Mouse (Mus musculus) MEL (cell line): ENCODE data around the gene Plk3. TPM values are rescaled to one million over a fixed set of nuclear protein-coding genes. Genes with fewer than 3 reads are reported as not detected.

Experiments used
- DNase-seq: peaks from one replicate; pipeline ENCODE4 v3.0.0; 2011; ENCODE audit warnings: low read depth, low spot score
- H3K27ac ChIP-seq: 2 replicates; pipeline ENCODE4 v1.5.1; 2012; ENCODE audit warnings: low read depth, mild to moderate bottlenecking, control low read depth, low read length, moderate library complexity; ENCODE audit not compliant: control insufficient read depth
- H3K27me3 ChIP-seq, 2 experiments: fragments of 150-350 bp in 1 of 2; sonication (generic) in 1 of 2; 2 replicates each; pipeline ENCODE4 v1.6.1; 2012; ENCODE audit warnings: low read length in 2 of 2, mild to moderate bottlenecking in 2 of 2, improper control_type of control experiment in 1 of 2, moderate library complexity in 1 of 2; ENCODE audit not compliant: insufficient read depth in 2 of 2, control insufficient read depth in 1 of 2
- H3K36me3 ChIP-seq, 2 experiments: 2 replicates each; pipeline ENCODE4 v1.6.1; 2012 to 2014; ENCODE audit warnings: low read length in 2 of 2, improper control_type of control experiment in 1 of 2, inconsistent platforms in 1 of 2, mild to moderate bottlenecking in 1 of 2; ENCODE audit not compliant: insufficient read depth in 2 of 2, control insufficient read depth in 1 of 2
- H3K4me1 ChIP-seq, 2 experiments: fragments of 150-350 bp in 1 of 2; sonication (generic) in 1 of 2; 2 replicates each; pipeline ENCODE4 v1.6.1; 2012; ENCODE audit warnings: low read length in 2 of 2, improper control_type of control experiment in 1 of 2, mild to moderate bottlenecking in 1 of 2; ENCODE audit not compliant: insufficient read depth in 2 of 2, control insufficient read depth in 1 of 2
- H3K4me3 ChIP-seq, 2 experiments: fragments of 150-350 bp in 1 of 2; sonication (generic) in 1 of 2; 2 replicates each; pipeline ENCODE4 v1.5.1; 2012; ENCODE audit warnings: low read depth in 2 of 2, low read length in 2 of 2, mild to moderate bottlenecking in 2 of 2, moderate library complexity in 2 of 2, control low read depth in 1 of 2, improper control_type of control experiment in 1 of 2; ENCODE audit not compliant: control insufficient read depth in 1 of 2, insufficient read depth in 1 of 2
- H3K79me2 ChIP-seq: 2 replicates; pipeline ENCODE4 v1.6.1; 2012; ENCODE audit warnings: mild to moderate bottlenecking, low read length, moderate library complexity; ENCODE audit not compliant: control insufficient read depth, poor library complexity, insufficient read depth
- H3K9ac ChIP-seq: 2 replicates; pipeline ENCODE4 v1.6.1; 2012; ENCODE audit warnings: low read depth, mild to moderate bottlenecking, control low read depth, low read length, moderate library complexity; ENCODE audit not compliant: control insufficient read depth, poor library complexity, severe bottlenecking
- H3K9me3 ChIP-seq: fragments of 150-350 bp; sonication (generic); replicated peaks from 2 replicates; pipeline ENCODE4 v1.6.1; 2012; ENCODE audit warnings: mild to moderate bottlenecking, low read length, improper control_type of control experiment, moderate library complexity; ENCODE audit not compliant: insufficient read depth
- CHD1 ChIP-seq: IDR thresholded peaks from 2 replicates; pipeline ENCODE4 v1.6.1; 2012; ENCODE audit warnings: low read depth, mild to moderate bottlenecking, inconsistent platforms, low read length, improper control_type of control experiment
- ELF1 ChIP-seq: IDR thresholded peaks from 2 replicates; pipeline ENCODE4 v1.6.1; 2014; ENCODE audit warnings: low read depth, mild to moderate bottlenecking, inconsistent platforms, low read length, improper control_type of control experiment, moderate library complexity
- EP300 ChIP-seq, 2 experiments: IDR thresholded peaks; 2 replicates each; pipeline ENCODE4 v1.6.1; 2011; ENCODE audit warnings: improper control_type of control experiment in 2 of 2, low read length in 2 of 2, low read depth in 1 of 2, mild to moderate bottlenecking in 1 of 2
- ETS1 ChIP-seq: IDR thresholded peaks from 2 replicates; pipeline ENCODE4 v1.6.1; 2012; ENCODE audit warnings: low read depth, mild to moderate bottlenecking, inconsistent platforms, low read length, improper control_type of control experiment, moderate library complexity
- GABPA ChIP-seq: IDR thresholded peaks from 2 replicates; pipeline ENCODE4 v1.6.1; 2012; ENCODE audit warnings: low read depth, mild to moderate bottlenecking, inconsistent platforms, low read length, improper control_type of control experiment, moderate library complexity
- GATA1 ChIP-seq: IDR thresholded peaks from 2 replicates; pipeline ENCODE4 v1.6.1; 2011; ENCODE audit warnings: low read depth, low read length, improper control_type of control experiment
- KAT2A ChIP-seq: conservative IDR thresholded peaks from 2 replicates; pipeline ENCODE4 v1.6.1; 2012; ENCODE audit warnings: low read depth, low read length, improper control_type of control experiment, inconsistent platforms
- MAFK ChIP-seq: IDR thresholded peaks from 2 replicates; pipeline ENCODE4 v1.6.1; 2011; ENCODE audit warnings: low read depth, mild to moderate bottlenecking, low read length, improper control_type of control experiment, borderline replicate concordance
- MAZ ChIP-seq: IDR thresholded peaks from 2 replicates; pipeline ENCODE4 v1.6.1; 2012; ENCODE audit warnings: low read depth, mild to moderate bottlenecking, inconsistent platforms, low read length, improper control_type of control experiment
- MEF2A ChIP-seq: IDR thresholded peaks from 2 replicates; pipeline ENCODE4 v1.6.1; 2014; ENCODE audit warnings: low read depth, mild to moderate bottlenecking, inconsistent platforms, low read length, improper control_type of control experiment; ENCODE audit not compliant: poor library complexity, insufficient replicate concordance, severe bottlenecking; ENCODE audit errors: extremely low read depth
- MXI1 ChIP-seq: IDR thresholded peaks from 2 replicates; pipeline ENCODE4 v1.6.1; 2011; ENCODE audit warnings: mild to moderate bottlenecking, low read depth, low read length, improper control_type of control experiment
- MYB ChIP-seq: IDR thresholded peaks from 2 replicates; pipeline ENCODE4 v1.6.1; 2011; ENCODE audit warnings: mild to moderate bottlenecking, low read depth, low read length, improper control_type of control experiment
- MYC ChIP-seq: IDR thresholded peaks from 2 replicates; pipeline ENCODE4 v1.6.1; 2011; ENCODE audit warnings: low read depth, mild to moderate bottlenecking, low read length, improper control_type of control experiment, moderate library complexity
- NRF1 ChIP-seq: IDR thresholded peaks from 2 replicates; pipeline ENCODE4 v1.6.1; 2014; ENCODE audit warnings: low read depth, mild to moderate bottlenecking, inconsistent platforms, low read length, improper control_type of control experiment, moderate library complexity; ENCODE audit not compliant: poor library complexity, insufficient read depth, severe bottlenecking
- POLR2AphosphoS5 ChIP-seq: IDR thresholded peaks from 2 replicates; pipeline ENCODE4 v1.6.1; 2012; ENCODE audit warnings: low read depth, borderline replicate concordance, mild to moderate bottlenecking, inconsistent platforms, low read length, moderate library complexity, mixed read lengths
- RCOR1 ChIP-seq: IDR thresholded peaks from 2 replicates; pipeline ENCODE4 v1.6.1; 2012; ENCODE audit warnings: low read depth, mild to moderate bottlenecking, inconsistent platforms, low read length, improper control_type of control experiment
- SIN3A ChIP-seq: IDR thresholded peaks from 2 replicates; pipeline ENCODE4 v1.6.1; 2012; ENCODE audit warnings: low read length, improper control_type of control experiment, inconsistent platforms
- SMC3 ChIP-seq: IDR thresholded peaks from 2 replicates; pipeline ENCODE4 v1.6.1; 2011; ENCODE audit warnings: low read depth, low read length, improper control_type of control experiment
- UBTF ChIP-seq: IDR thresholded peaks from 2 replicates; pipeline ENCODE4 v1.6.1; 2012; ENCODE audit warnings: low read depth, mild to moderate bottlenecking, inconsistent platforms, low read length, improper control_type of control experiment, moderate library complexity, borderline replicate concordance; ENCODE audit not compliant: insufficient read depth
- USF2 ChIP-seq, 2 experiments: IDR thresholded peaks; 2 replicates each; pipeline ENCODE4 v1.6.1; 2011 to 2012; ENCODE audit warnings: improper control_type of control experiment in 2 of 2, low read length in 2 of 2, borderline replicate concordance in 1 of 2, inconsistent platforms in 1 of 2, low read depth in 1 of 2, mild to moderate bottlenecking in 1 of 2; ENCODE audit not compliant: insufficient read depth in 1 of 2
- ZC3H11A ChIP-seq: IDR thresholded peaks from 2 replicates; pipeline ENCODE4 v1.6.1; 2012; ENCODE audit warnings: low read depth, mild to moderate bottlenecking, inconsistent platforms, low read length, improper control_type of control experiment
- ZNF384 ChIP-seq: IDR thresholded peaks from 2 replicates; pipeline ENCODE4 v1.6.1; 2012; ENCODE audit warnings: low read depth, mild to moderate bottlenecking, inconsistent platforms, low read length, improper control_type of control experiment
- polyA plus RNA-seq, 2 experiments: library from polyadenylated mRNA; stranded (reverse) in 1 of 2; unstranded in 1 of 2; fragments of >175 nt in 1 of 2; fragments of >200 nt in 1 of 2; gene quantifications; 2 replicates each; pipeline versions ENCODE4 v1.2.1 to v1.2.4; 2012; ENCODE audit warnings: low replicate concordance in 2 of 2, low read depth in 1 of 2; ENCODE audit not compliant: insufficient read length in 2 of 2, insufficient read depth in 1 of 2, missing spikeins in 1 of 2
- total RNA-seq: library from RNA; depleted of rRNA; stranded (reverse); fragments of 300-350 nt; gene quantifications from 2 replicates; pipeline ENCODE4 v1.2.3, GENCODE M21; 2012

The Plk3 gene
- total and polyA plus RNA-seq, 3 experiments: 5.3 to 13.8 TPM; not detected in 1

DNA sequence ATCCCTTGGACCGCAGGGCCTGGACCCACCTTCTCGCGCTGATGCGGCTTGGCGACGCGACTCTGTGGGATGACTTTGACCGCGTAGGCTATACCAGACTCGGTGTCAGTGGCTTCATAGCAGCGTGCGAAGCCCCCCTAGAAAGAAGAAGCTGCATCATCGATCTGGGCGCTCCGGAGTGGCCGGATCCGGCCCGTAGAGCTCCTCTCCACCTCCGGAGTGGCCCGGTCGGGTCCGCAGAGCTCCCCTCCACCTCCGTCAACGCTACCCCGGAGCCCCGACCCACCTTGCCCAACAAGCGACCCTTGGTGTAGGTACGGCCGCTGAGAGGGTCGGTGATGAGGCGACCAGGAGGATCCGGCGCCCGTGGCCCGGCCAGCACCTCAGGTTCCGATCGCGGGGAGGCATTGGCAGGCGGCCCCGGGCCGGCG lies 382 bp downstream of the Plk3 start:
- peak; percentile 50 for DNase-seq
- Histone ChIP-seq H3K4me3 (peak overlapping the region; percentile 83 to 98), H3K27ac (0 out of 2 replicates have a peak overlapping the region, but pooled peaks have one; percentile 3), H3K79me2 (peaks cover 9% of the 10 kb centered on the region), H3K36me3 (peaks cover 0 to 4% of the 10 kb centered on the region in 2 experiments; a peak in 2 of 4 replicates), H3K4me1 (peaks cover 7 to 23% of the 10 kb centered on the region in 2 experiments), H3K9ac (peak overlapping the region; percentile 91), H3K27me3 (no peaks in the 10 kb centered on the region), H3K9me3 (no peaks in the 10 kb centered on the region)
- TF ChIP-seq CHD1 (no peak), USF2 (IDR thresholded peaks at IDR 0.05; ENCODE audit: borderline replicate concordance in 1 of 2, insufficient read depth in 1 of 2, low read depth in 1 of 2, low read length in 2 of 2) (no peak), KAT2A (no peak), EP300 (IDR thresholded peaks at IDR 0.05; ENCODE audit: low read depth in 1 of 2, low read length in 2 of 2) (no peak), SMC3 (no peak), ETS1 (no peak), ELF1 (no peak), ZNF384 (no peak), MYC (no peak), MAZ (no peak), UBTF (no peak), GATA1 (no peak), NRF1 (no peak), MEF2A (no peak), ZC3H11A (no peak), MAFK (no peak), SIN3A (no peak), MYB (no peak)

- DNase-seq: no peak
- H3K4me3 ChIP-seq: peak overlapping the region; percentile 83 to 98; a peak in 3 of 4 replicates
- no peaks in the 10 kb centered on the region for H3K27me3 ChIP-seq
- peak overlapping the region; percentile 91 for H3K9ac ChIP-seq
- no peak for TF ChIP-seq ETS1
- TF ChIP-seq ZNF384: no peak
- TF ChIP-seq MAFK: no peak
- TF ChIP-seq POLR2AphosphoS5: no peak
- no peak for TF ChIP-seq RCOR1
- TF ChIP-seq MXI1: no peak
- no peak for TF ChIP-seq CHD1
- no peak for TF ChIP-seq GABPA
- no peak for TF ChIP-seq NRF1
- H3K27ac ChIP-seq: no peak overlapping the region
- H3K9me3 ChIP-seq: no peaks in the 10 kb centered on the region
- H3K79me2 ChIP-seq: peaks cover 9% of the 10 kb centered on the region
- H3K36me3 ChIP-seq: peaks cover 0 to 4% of the 10 kb centered on the region in 2 experiments; a peak in 2 of 4 replicates
- peaks cover 7 to 23% of the 10 kb centered on the region in 2 experiments for H3K4me1 ChIP-seq
Measured at GRCm38 (mm10) chr4:117132794-117133143, 994 bp downstream of the Plk3 start.
